Mouse (Mus musculus) left cerebral cortex, postnatal 36 days (tissue): ENCODE data around the gene Tmem220. TPM values are rescaled to one million over a fixed set of nuclear protein-coding genes. Genes with fewer than 3 reads are reported as not detected.
A peak's percentile ranks its signal among the peaks of the same experiment; 100 is the strongest.

ENCODE experiments used
- DNase-seq, 2 experiments: peaks; one replicate each; pipeline ENCODE4 v3.0.0; 2021 to 2022; ENCODE audit warnings: low spot score in 2 of 2, mixed read lengths in 1 of 2
- intact Hi-C: fragments of 180-260 bp; cut with DNase I; formaldehyde crosslinking; loops from one replicate; pipeline ENCODE4 v1.15.1; 2025
- total RNA-seq, 2 experiments: library from RNA; stranded (reverse); gene quantifications; 2 replicates each; pipeline ENCODE4 v1.2.3; 2021

The Tmem220 gene
- under 1 TPM; 0.27 to 0.68 TPM for total RNA-seq

GRCm38 (mm10) chr11:67024867-67025477, at the start of gene Tmem220:
Tmem220 (plus strand) TSS chr11:67025154.
- peak; percentile 79 to 81 for DNase-seq
- intact Hi-C loops = loop anchor here (2.0 kb wide), 1 partner anchor 60 kb away; no protein-coding TSS in a partner anchor

- DNase-seq = no peak
- intact Hi-C loops = no loop called here
Measured at GRCm38 (mm10) chr11:66975606-66976330, 49.2 kb upstream of the Tmem220 start.

GRCm38 (mm10) chr11:66981336-66982115, 43.4 kb upstream of the Tmem220 start:
- intact Hi-C loops = loop anchor here (10.0 kb wide), 1 partner anchor 1167 kb away; no protein-coding TSS in a partner anchor
- DNase-seq = no peak

DNA sequence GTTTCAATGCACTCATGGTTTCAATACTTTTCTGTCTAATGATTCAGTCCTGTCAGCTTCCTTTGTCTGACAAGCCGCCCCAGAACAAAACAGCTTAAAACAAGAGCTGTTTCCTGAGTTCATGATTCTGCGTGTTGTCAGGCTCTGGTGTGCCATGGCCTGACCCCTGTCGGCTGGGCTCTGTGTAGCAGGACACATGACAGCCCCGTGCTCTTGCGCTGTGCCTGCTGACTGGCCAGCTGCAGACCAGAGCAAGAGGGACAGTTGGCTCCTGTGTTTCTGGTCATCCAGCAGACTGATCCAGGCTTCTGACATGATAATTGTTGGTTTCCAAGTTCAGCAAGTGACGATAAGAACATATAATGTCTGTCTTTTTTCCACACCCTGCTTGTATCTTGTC, 42.2 kb upstream of the Tmem220 start:
- intact Hi-C loops = loop anchor here (10.0 kb wide), 1 partner anchor 1168 kb away; no protein-coding TSS in a partner anchor
- no peak for DNase-seq

DNA sequence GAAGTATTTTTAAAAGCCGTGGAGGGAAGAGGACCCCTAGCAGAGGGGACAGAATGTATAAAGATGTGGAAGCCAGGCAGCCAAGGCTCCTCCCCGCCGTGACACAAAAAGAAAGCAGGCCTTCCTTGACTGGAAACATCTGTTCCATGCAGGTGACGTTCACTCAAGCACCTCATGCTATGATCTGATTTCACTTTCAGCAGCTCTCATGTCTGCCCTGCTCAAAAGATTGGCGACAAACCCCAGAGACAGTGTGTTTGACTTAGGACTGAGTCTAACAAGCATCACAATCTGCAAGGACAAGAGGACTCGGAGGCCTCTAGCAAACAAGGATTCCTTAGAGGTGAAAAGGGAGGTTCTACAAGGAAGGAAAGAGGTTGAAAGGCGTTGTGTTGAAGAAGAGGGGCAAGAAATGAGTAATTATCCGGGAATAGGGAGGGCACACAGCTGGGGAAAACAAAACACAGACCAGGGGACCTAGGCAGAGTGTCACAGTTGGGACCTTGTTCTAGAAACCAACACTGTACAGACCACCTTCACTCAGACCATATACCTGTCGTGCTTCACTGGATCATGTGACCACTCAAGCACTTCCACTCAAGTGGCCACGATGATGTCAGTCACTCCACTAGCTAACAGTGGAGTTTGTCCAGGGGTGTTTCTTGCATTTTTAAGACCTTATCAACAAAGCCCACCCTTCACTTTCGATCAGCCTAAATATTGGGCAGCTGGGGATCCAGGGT, 41.4 kb upstream of the Tmem220 start:
- DNase-seq = no peak
- intact Hi-C loops = loop anchor here (1.0 to 10.0 kb wide), 2 partner anchors 77 to 1169 kb away; no protein-coding TSS in a partner anchor

- intact Hi-C loops = loop anchor here (1.0 to 10.0 kb wide), 2 partner anchors 78 to 1170 kb away; no protein-coding TSS in a partner anchor
- DNase-seq = peak; percentile 61 to 69
Measured at GRCm38 (mm10) chr11:66984165-66985135, 40.5 kb upstream of the Tmem220 start.

DNA sequence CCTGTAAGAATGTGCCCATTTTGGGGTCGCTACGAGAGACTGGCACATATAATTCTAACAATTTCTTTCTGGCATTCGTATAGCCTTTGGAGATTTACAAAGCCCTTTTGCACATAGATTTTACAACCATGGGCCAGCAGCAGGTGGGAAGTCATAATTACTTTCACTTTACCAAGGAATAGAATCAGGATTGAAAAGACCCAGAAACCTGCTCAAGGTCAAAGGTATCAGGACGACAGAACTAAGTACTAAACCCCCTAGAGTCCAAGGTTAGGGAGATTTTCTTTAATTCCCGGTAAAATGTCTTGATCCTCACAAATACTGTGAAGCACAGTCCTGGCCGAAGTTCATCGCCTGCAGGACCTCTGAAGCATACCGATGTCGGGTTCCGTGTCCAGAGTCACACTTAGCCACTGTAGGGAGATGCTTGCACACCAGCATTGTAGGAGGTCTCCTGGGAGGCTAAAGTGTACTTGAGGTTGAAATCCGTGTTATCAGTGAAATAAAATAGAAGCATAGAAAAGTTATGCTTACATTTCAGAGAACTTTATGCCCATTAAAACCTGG, 39.7 kb upstream of the Tmem220 start:
- no peak for DNase-seq
- intact Hi-C loops = loop anchor here (10.0 kb wide), 1 partner anchor 1170 kb away; no protein-coding TSS in a partner anchor

- no peak for DNase-seq
- intact Hi-C loops = no loop called here
Measured at GRCm38 (mm10) chr11:66992150-66992549, 32.8 kb upstream of the Tmem220 start.

- intact Hi-C loops = no loop called here
- DNase-seq = no peak
Measured at GRCm38 (mm10) chr11:66993674-66994073, 31.3 kb upstream of the Tmem220 start.

GRCm38 (mm10) chr11:66996446-66996845, 28.5 kb upstream of the Tmem220 start:
- intact Hi-C loops = no loop called here
- DNase-seq = no peak

- peak in 1 of 2 experiments; percentile 50 for DNase-seq
- intact Hi-C loops = no loop called here
Measured at GRCm38 (mm10) chr11:66998467-66999403, 26.2 kb upstream of the Tmem220 start.

GRCm38 (mm10) chr11:67000671-67001070, 24.3 kb upstream of the Tmem220 start:
- no peak for DNase-seq
- intact Hi-C loops = no loop called here

- DNase-seq = no peak
- intact Hi-C loops = no loop called here
Measured at GRCm38 (mm10) chr11:67001717-67002116, 23.2 kb upstream of the Tmem220 start.

- intact Hi-C loops = no loop called here
- DNase-seq = no peak
Measured at GRCm38 (mm10) chr11:67002911-67003310, 22.0 kb upstream of the Tmem220 start.

- DNase-seq = no peak
- intact Hi-C loops = no loop called here
Measured at GRCm38 (mm10) chr11:67007961-67008360, 17.0 kb upstream of the Tmem220 start.

GRCm38 (mm10) chr11:67008528-67008927, 16.4 kb upstream of the Tmem220 start:
- no peak for DNase-seq
- intact Hi-C loops = no loop called here

GRCm38 (mm10) chr11:67010430-67010829, 14.5 kb upstream of the Tmem220 start:
- DNase-seq = no peak
- intact Hi-C loops = no loop called here
